Mouse (Mus musculus): Measurements from ENCODE around the gene Taf11.

The Taf11 gene

DNA sequence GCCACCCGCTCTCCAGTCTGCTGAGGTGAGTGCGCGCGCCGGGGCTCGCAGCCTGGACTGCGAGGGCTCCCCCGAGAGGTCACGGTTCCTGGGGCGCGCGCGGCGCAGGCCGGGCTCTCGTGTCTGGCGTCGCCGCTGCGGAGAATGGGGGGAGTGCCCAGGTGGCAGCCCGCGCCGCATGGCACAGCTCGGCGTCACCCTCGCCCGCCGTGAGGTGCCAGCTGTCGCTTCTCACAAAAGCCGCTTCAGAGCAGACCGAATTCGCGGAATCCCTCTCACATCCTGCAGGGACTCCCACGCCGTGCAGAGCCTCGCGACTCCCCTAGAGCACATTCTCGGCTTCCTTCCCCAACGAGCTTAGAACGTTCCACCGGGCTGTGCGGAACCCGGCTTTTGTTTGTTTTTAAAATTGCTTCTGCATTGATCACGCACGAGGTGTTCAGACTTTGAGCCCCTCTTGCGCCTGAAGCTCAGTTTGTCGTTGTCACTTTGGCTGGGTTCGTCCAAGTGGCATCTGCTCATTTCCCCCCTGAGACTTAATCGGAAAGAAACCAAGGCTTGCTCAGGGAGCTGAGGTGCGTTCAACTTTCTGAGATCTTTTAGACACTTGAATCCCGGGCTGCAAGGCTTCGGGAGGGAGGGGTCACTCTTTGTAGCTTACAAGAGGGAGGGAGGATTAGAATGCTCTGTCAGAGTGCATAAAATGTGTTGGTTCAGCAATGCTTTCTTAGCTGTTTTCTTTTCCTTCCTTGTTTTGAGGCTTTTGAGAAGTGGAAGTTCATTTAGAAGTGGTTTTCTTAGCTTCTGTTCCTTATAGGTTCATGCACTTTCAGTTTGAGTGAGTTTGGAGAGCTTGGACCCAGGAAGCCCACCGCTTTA, at the start of gene Taf11:
TSS of gene Taf11 (minus strand) at position 223 of the 879 bp plus-strand sequence.
- no peak for DNase-seq (ENCODE audit: low spot score)

DNA sequence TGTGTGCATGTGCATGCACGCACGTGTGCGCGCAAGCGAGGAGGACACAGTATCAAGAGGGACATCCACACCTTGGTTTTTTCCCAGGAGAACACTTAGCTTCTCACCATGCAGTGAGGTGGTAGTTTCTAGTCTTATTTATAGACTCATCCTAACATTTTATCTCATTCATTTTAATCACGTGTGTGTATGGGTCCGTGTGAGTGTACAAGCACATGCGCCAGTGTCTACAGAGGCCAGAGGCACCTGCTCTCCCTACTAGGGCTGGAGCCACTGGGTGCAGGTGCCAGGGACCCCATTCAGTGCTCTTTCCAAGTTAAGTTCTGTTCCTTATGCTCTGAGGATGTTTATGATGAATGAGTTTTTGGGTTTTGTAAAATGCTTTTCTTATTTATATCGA, 48.0 kb upstream of the Taf11 start:
- no peak for DNase-seq (ENCODE audit: low spot score)

DNA sequence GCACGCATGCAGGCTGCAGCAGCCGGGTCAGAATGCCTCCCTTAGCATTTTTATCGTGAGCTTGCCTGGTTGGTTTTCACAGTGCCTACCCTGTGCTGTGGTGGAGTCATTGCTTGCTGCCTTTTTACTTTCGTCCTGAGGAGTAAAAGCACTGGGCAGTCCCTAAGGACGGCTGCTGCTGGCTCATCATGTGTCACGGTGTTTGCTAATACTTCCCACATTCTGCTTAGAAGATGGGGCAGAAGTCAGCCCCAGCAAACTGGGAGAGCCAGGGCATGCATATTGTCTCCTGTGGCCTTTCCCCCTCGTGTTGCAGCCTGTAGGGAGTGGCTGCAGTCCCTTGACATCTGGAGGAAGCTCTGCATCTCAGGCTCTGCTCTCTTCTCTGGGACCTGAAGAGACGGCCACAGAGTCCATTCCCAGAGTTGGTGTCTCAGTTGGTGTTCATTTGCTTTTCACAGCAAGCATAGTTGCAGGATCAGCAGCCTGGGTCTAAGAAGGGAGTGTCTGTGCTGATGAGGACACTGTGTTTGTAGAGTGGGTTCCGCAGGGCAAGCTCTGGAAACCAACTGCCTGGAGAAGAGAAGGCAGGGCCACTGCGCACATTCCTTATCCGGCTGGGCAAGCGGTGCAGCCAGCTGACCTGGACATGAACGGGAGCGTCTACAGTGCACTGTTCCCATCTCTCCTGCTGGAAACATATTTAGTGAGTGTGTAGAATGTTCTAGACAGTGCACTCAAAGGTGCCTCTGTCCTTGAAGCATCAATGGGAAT, 45.2 kb upstream of the Taf11 start:
- no peak for DNase-seq (ENCODE audit: low spot score)

DNA sequence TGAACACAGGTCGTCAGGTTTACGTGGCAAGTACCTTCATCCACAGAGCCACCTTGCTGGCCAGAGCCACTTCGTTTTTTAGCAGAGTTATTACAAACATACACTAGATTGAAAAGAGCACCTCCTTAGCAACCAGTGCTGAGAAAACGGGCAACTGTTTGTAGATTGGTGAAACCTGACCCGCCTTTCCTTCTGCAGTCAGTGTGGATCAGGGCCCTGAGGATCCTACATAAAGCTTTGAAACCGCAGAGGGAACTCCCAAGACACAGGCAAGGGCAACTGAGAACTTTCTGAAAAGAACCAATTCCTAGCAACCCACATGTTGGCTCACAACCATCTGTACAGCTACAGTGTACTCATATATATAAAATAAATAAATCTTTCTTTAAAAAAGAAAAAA, 43.5 kb upstream of the Taf11 start:
- no peak for DNase-seq (ENCODE audit: low spot score)

DNA sequence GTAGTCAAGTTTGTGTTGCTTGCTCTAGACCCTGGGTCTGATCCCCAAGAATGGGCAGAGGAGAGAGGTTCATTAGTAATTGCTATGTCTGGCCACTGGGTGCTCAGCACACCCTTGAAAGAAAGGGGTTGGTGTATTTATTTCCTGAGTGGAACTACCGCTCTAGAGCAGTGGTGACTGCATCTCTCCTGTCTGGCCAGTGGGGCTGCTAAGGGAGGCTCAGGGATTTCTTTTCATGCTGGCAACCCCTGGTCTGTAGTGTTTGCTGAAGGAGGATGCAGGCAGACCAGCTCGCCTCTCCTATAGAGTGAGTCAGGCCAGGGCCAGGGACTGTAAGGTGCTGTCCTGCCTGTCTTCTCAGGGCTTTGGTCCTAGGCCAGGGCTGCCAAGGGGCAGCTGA, 37.5 kb upstream of the Taf11 start:
- DNase-seq (ENCODE audit: low spot score), result no peak

DNA sequence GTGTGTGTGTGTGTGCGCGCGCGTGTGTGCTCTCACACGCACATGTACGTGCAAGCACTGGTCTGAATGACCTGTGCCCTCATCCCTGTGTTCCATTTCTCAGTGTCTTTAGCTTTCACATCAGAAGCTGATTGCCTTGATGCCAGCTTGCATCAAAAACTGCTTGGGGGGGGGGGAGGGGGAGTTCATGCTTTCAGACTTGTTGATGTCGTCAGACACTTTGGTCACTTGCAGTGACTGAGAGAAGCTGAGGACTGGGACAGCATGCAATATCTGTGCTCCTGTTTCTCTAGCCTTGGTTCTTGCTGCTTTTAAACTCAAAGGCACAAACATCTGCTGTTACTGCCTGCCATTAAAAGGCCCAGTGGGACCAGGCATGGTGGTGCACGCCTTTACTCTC, 36.7 kb upstream of the Taf11 start:
- no peak for DNase-seq (ENCODE audit: low spot score)

DNA sequence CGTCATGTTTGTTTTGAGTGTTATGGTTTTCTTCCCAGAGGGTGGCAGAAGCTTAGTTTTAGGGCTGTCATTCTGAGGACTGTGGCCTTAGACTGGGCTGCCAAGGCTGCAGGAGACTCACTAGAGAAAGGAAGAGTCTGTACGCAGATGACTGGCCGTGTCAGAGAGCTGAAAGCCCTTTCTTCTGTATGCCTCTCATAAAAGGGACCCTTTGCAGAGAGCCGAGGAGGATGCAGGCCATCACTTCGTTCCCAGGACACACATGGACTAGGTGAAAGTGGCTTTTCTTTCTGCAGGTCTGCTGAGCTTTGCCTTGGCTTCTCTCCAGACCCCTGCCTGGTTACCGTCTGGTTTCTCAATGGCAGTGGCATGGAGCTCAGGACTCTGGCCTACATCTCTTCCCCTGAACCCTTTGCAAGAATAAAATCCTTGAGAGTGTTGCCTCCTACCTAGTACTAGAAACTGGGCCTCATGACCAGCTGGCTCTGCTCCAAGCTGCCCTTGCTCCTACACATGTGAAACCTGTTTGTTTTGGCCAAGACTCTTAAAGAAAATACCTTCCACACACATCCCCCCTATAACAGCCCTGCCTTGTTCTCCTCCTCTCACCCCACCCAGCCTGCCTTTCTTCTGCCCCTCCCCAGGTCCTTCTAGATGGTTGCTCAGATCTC, 36.0 kb upstream of the Taf11 start:
- DNase-seq (ENCODE audit: low spot score), result no peak

DNA sequence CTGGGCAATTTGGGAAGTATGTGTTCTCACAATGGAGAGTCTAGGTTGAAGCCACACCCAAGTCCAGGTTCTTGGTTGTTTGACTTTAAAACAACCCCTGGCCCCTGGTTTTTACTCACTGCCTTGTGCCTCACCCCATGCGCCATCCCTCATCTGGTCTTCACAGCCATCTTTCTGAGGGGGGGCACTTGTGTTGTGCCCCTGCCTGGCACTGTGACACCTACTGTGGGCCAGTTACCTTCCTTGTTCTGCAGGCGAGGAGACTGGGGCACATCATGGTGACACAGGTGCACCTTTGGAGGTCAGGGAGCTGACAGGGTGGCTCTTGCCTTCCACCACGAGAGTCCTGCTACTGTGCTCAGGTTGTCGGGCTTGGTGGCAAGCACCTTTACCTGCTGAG, 32.5 kb upstream of the Taf11 start:
- DNase-seq (ENCODE audit: low spot score), result no peak

DNA sequence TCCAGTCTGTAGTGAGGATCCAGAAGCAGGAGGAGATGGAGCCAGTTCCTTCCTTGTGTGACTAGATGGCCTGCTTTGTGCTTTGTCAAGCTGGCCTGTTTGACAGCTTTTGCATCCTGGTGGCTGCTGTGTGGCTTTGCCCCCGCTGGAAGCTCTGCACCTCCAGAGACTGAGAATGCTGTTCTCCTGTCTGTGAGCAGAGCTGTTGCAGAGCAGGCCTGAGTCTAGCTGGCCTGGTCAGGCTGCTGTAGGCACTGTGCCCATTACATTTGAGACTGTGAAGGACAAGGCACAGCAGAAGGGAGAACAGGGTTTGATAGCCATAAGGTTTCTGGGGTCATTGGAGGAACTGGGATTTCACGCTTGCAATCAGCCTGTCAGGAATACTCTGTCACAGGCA, 32.1 kb upstream of the Taf11 start:
- no peak for DNase-seq (ENCODE audit: low spot score)

DNA sequence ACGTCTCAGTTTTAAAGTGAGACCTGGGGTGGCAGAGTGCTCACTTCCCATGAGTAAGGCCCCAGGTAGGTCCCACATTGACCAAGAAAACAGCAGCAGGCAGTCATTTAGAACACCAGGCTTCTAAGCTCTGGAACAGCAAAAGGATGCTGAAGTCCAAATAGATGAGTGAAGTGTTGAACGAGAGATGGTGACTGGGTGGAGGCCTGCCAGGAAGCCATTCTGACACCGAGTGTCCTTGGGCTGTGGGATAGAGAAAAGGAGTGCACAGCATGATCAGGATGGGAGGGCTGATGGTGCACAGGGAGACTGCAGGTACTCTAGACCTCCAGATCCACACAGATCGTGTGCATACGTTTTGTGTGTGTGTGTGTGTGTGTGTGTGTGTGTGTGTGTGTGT, 31.5 kb upstream of the Taf11 start:
- no peak for DNase-seq (ENCODE audit: low spot score)

DNA sequence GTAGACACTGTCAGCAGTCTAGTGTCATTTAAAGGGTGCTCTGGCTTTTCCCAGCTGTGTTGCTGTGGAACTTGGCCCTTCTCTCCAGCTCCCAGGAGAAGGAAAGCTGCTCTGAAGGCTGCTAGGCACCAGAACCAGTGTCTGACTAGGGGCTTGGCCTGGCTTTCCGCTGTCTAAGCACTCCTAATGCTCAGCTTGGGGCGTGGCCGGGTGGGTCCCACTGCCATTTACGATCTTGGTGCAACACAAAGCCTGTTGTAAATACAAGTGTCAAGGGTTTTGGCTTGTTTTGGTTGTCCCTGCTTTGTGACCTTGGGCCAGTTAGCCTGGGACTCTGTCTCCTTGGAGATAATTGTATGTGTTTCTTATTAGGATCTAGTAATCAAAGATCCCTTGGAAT, 30.7 kb upstream of the Taf11 start:
- no peak for DNase-seq (ENCODE audit: low spot score)

DNA sequence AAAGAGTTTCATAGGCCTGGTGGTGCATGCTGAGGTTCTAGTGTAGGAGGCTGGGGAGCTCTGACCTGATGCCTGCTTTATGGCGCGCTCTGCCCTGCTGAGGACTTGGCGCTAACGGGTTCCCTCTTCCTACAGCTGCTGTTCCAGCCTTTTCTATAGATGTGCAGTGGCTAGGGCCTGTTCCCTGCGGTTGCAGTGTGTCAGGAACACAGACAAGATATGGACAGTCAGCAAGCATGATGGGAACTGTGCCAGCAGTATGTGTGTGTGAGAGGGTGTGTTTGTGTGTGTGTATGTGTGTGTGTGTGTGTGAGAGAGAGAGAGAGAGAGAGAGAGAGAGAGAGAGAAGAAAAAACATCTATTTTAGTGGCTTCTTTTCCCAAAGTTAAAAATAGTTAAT, 29.4 kb upstream of the Taf11 start:
- no peak for DNase-seq (ENCODE audit: low spot score)

DNA sequence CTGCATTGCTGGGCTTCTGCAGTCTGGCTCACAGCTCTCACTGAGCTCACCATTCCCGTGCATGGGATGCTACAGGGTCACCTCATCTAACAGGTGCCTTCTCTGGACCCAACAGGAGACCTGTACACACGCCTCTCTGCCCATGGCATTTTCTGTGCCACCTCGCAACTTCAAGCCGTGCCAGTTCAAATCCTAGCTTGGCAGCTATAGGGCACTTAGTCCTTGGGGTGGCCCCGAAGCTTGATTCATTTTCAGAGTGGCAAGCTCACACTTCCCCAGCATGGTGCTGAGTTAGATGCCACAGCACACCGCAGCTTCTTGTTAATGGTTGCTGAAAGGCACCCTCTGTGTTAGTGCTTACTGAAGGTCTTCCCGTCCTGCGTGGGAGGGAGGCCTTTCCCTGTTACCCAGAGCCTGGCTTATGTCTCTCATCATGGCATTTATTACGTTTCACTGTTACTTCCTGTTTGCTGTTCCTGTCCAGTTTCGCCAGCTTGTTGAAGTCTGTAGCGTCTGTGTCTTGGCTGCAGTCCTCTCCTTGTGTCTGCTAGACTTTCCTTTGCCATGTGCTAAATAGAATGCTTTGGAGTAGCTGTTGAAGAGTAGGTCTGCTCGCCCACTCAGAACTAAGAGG, 28.6 kb upstream of the Taf11 start:
- no peak for DNase-seq (ENCODE audit: low spot score)

DNA sequence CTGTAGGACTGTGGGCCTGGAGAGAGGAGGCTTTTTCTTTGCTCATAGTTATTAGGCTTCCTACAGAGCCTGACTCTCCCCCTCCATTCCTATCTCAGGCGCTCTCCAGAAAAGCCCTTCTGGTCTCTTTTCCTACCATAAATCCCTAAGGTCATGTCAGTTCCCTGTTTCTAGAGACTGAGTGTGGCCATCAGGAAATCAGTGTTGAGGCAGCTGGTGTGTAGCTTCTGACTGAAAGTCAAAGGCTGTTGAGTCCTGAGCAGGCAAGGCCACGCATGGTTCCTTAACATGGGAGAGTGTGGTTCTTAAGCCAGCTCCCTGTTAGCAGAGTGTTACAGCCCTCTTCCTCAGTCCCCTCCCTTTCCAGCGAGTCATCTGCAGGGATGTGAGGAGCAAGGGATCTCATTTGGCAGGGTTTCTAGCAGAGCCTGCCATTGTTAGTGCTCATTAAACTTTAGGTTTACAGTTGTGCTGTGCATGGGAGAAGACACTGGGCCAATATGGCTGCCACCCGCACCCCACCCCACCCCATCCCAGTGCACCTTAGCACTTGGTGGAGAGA, 27.5 kb upstream of the Taf11 start:
- DNase-seq (ENCODE audit: low spot score), result no peak

DNA sequence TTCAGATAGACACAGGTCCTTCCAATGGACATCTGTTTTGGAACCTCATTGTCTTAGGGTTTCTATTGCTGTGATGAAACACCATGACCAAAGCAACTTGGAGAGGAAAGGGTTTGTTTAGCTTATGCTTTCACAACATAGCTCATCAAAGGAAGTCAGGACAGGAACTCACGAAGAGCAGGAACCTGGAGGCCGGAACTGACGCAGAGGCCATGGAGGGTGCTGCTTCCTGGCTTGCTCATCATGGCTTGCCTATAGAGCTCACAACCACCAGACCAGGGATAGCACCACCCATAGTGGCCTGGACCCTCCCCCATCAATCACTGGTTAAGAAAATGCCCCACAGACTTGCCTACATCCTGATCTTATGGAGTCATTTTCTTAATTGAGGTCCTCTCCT, 25.4 kb upstream of the Taf11 start:
- no peak for DNase-seq (ENCODE audit: low spot score)

DNA sequence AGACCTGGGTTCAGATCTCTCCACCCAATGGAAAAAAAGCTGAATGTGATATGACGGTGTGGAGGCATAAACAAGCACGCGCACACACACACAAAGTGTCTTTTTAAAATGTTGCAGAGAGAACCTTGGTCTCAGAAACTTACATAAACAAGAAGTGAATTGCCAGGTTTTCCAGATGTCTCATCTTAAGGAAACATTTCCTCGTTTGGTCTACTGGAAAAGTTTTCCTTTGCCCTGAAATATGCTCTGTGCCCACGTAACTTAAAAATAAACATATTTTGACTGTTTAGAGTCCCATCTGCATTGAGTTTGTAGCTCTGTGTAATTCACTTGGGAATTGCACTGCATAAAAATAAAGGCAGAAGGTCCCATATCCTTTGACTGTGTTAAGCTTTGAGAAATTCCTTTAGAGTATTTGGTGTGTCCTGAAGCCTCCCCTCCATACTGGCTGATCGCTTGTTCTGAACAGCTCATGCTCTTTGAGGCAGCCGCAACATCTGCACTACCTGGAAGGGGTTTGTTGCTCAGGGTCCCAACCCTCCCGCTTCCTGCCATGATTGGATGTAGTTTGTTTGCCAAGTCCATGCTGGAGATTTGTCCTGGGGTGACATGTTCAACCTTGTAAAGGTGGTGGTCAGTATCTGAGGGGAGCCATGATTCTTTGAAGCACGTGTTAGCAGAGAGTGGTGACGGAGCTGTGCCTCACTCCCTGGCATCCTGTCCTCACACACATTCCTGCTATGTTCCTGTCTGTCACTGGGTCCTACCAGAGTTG, 24.7 kb upstream of the Taf11 start:
- no peak for DNase-seq (ENCODE audit: low spot score)

DNA sequence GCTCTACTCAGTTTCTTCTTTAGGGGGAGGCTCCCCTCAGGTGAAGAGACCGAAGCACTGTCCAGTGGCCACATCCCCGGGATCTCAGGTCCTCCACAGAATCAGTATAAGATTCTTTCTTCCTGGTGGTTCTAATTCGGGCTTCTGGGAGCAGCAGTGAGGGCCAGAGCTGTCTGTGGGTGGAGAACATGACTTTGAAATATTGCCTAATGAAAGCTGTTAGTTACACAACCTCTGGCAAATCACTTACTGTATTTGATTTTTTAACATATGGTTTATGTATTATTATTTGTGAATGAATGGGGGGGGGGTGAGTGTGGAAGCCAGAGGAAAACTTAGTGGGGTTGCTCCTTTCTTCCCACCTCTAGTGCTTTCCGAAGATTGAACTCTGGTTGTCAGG, 22.2 kb upstream of the Taf11 start:
- DNase-seq (ENCODE audit: low spot score), result no peak

DNA sequence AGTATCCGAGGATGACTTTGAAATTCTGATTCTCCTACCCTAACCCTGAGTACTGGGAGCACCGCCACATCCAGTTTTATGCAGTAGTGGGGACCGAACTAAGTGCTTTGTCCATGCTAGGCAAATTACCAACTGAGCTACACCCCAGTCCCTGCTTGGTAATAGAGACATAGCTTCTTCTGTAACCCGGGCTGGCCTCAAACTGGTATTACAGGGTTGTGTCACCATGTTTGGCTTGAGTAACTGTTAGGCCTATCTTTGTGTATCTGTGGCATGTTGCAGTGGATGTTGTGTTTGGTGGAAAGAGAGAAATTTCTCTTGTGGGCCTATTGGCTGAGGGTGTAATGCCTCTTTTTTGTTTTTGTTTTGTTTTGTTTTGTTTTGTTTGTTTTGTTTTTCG, 20.6 kb upstream of the Taf11 start:
- DNase-seq (ENCODE audit: low spot score), result no peak

DNA sequence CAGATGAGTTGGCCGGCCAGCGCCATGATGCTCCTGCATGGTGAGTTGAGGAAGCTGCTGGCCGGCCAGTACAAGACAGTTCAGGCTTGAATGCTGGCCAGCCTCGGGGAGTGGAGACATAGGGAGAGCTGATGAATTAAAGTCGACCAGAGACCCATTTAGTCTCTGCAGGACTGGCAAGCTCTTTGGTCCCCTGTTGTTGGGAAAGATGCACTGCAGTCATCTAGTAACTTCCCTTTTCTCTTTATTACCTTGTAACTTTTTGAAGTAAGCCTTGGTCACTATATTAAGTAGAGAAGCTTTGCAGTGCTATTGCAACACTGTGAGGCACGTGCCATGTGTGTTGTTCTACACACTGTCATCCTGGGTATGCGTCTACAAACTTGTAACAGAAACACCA, 15.9 kb upstream of the Taf11 start:
- no peak for DNase-seq (ENCODE audit: low spot score)

DNA sequence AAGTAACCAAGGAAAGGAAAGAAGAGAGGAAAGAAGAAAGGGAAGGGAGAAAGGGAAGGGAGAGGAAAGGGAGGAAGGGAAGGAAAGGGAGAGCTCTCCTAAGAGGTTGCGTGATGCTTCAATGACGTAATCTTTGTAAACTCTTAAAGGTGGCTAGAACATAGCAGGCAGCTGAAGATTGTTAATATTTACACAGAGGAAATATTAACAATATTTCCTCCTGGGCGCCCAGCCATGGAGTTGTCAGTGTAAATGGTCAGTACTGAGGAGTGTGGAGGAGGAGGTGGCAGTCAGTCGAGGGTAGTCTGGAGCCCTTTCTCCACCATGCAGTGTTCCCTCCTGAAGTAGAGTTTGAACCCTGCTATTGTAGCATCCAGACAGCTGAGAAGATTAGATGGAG, 15.4 kb upstream of the Taf11 start:
- DNase-seq (ENCODE audit: low spot score), result no peak

DNA sequence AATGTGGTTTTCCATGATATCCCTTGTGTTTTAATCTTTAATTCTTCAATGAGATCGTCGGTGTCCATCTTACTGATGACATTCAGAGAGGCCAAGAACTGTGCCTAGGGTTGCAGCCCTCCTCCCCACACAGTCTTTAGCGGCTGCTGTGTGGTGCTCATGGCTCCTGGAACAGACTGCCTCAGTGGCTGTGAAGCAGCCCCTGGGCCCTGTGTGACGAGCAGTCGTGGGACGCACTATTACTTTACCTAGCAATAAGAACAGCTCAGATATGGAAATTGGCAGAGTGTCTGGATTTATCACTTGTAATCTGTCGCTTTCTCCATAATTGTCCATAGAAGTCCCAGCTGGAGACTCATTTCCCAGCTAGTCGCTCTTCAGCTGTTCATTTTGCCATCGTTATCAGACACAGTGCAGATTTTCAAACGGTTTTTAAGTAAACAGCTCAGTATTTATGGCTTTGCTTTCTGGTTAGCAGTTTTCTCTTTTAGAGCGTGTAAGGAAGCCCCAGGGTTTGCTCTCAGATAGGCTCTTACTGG, 12.6 kb upstream of the Taf11 start:
- no peak for DNase-seq (ENCODE audit: low spot score)

Measured in spleen, adult 12 weeks (tissue).